Mouse (Mus musculus) C2C12 (cell line): ENCODE results near the gene Apobec3.

Experiments
- CEBPB ChIP-seq: IDR thresholded peaks from one replicate; pipeline ENCODE4 v1.6.1; 2011; ENCODE audit warnings: low read depth, mild to moderate bottlenecking, control low read depth, moderate library complexity
- CTCF ChIP-seq: IDR thresholded peaks from one replicate; pipeline ENCODE4 v1.5.1; 2011; ENCODE audit not compliant: control insufficient read depth, insufficient read depth, insufficient read length
- MAX ChIP-seq: IDR thresholded peaks from one replicate; pipeline ENCODE4 v1.6.1; 2011; ENCODE audit warnings: mild to moderate bottlenecking, control low read depth

DNA sequence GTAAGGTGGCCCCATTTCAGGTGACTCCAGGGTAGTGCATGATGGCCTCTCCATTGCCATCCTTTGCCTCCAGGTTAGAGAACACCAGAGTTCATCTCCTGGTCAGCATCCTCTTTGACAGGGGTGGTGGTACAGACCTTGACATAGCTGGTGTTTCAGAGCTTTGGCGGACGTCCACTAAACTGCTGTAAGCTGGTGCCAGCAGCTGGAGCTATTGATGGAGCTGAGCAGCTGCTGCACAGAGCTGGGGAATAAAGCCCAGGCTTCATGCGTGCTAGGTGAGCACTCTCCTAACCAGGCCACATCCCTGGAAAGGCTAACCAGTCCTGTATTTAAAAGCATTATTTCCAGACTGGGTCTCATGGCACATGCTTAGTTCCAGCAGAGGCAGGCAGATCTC lies 11.0 kb upstream of the Apobec3 start:
- TF ChIP-seq CTCF (no peak), CEBPB (no peak), MAX (peak; percentile 17)
